Mouse (Mus musculus) CD4-positive, CD25-positive, alpha-beta regulatory T cell, adult 2 months (primary cell): Measurements from ENCODE around the gene Olfr731.

Experiments
- DNase-seq: peaks from one replicate; pipeline ENCODE4 v3.0.0-alpha.2; 2012; ENCODE audit warnings: low read depth, low spot score

Gene Olfr731

DNA sequence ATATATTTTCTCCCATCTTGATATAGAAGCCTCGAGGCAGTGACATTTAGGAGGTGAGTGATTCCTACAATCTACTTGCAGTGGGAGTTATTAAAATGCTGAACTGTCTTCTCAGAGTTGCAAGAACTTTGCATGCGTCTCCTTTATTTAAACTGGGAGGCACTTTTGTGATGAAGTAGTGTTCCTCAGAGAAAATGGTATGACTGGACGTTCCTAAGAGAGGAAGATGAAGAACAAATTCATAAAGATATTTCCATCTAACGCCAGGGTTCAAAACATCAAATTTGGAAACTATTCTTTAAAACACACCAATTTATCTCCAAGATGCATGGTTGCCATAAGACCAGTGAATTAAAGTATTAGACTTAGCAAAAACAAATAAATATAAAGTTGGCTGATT, at the start of gene Olfr731:
Gene Olfr731, minus strand, starts transcription at position 101 of the 400 bp plus-strand sequence.
- no peak for DNase-seq

DNA sequence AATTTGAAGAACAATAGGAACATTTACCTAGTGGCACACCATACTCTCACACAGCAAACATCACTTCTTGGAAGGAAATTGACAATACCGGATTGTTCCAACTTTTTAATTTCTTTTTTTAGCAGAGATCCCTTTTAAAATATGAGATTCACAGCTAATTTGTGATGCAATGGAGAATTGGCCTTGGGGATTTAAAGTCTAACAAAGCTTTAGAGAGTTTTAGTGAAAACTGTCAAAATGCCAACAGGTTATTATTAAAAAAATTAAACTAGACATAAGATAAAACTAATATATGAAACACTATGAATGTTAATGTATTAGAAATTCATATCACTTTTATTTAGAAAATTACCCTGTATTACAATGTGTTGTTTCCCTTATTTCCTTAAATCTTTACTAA, 42.4 kb upstream of the Olfr731 start, which contains the start of gene Olfr732:
Gene Olfr732, minus strand, starts transcription at position 101 of the 400 bp plus-strand sequence.
- DNase-seq = no peak

DNA sequence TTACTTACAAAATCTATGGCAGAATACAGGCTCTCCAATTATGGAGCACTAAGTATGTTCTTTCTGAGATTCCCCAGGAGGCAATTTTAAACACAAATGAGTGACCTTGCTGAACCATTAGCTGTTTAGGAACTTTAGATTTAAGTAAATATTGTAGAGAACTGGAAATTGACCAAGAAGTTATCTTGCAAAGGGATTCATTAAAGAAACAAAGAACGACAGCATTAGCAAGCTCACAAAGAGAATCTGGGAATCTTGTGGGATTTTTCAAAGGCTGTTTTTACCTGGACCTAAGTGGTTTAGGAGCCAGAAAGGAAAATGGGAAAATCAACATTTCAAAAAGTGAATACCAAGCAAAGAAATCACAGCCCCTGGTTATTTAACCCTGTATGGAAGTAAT, 53.6 kb downstream of the Olfr731 start, which contains the start of gene Olfr730:
Gene Olfr730, minus strand, starts transcription at position 101 of the 400 bp plus-strand sequence.
- no peak for DNase-seq
